Mouse (Mus musculus) MEL (cell line): ENCODE measurements around the gene Rnf144b. TPM values are rescaled to one million over a fixed set of nuclear protein-coding genes. Genes with fewer than 3 reads are reported as not detected.

Source experiments
- DNase-seq: peaks from one replicate; pipeline ENCODE4 v3.0.0; 2011; ENCODE audit warnings: low read depth, low spot score
- H3K27ac ChIP-seq: 2 replicates; pipeline ENCODE4 v1.5.1; 2012; ENCODE audit warnings: low read depth, mild to moderate bottlenecking, control low read depth, low read length, moderate library complexity; ENCODE audit not compliant: control insufficient read depth
- H3K27me3 ChIP-seq, 2 experiments: fragments of 150-350 bp in 1 of 2; sonication (generic) in 1 of 2; 2 replicates each; pipeline ENCODE4 v1.6.1; 2012; ENCODE audit warnings: low read length in 2 of 2, mild to moderate bottlenecking in 2 of 2, improper control_type of control experiment in 1 of 2, moderate library complexity in 1 of 2; ENCODE audit not compliant: insufficient read depth in 2 of 2, control insufficient read depth in 1 of 2
- H3K36me3 ChIP-seq, 2 experiments: 2 replicates each; pipeline ENCODE4 v1.6.1; 2012 to 2014; ENCODE audit warnings: low read length in 2 of 2, improper control_type of control experiment in 1 of 2, inconsistent platforms in 1 of 2, mild to moderate bottlenecking in 1 of 2; ENCODE audit not compliant: insufficient read depth in 2 of 2, control insufficient read depth in 1 of 2
- H3K4me1 ChIP-seq, 2 experiments: fragments of 150-350 bp in 1 of 2; sonication (generic) in 1 of 2; 2 replicates each; pipeline ENCODE4 v1.6.1; 2012; ENCODE audit warnings: low read length in 2 of 2, improper control_type of control experiment in 1 of 2, mild to moderate bottlenecking in 1 of 2; ENCODE audit not compliant: insufficient read depth in 2 of 2, control insufficient read depth in 1 of 2
- H3K4me3 ChIP-seq, 2 experiments: fragments of 150-350 bp in 1 of 2; sonication (generic) in 1 of 2; 2 replicates each; pipeline ENCODE4 v1.5.1; 2012; ENCODE audit warnings: low read depth in 2 of 2, low read length in 2 of 2, mild to moderate bottlenecking in 2 of 2, moderate library complexity in 2 of 2, control low read depth in 1 of 2, improper control_type of control experiment in 1 of 2; ENCODE audit not compliant: control insufficient read depth in 1 of 2, insufficient read depth in 1 of 2
- H3K79me2 ChIP-seq: 2 replicates; pipeline ENCODE4 v1.6.1; 2012; ENCODE audit warnings: mild to moderate bottlenecking, low read length, moderate library complexity; ENCODE audit not compliant: control insufficient read depth, poor library complexity, insufficient read depth
- H3K9ac ChIP-seq: 2 replicates; pipeline ENCODE4 v1.6.1; 2012; ENCODE audit warnings: low read depth, mild to moderate bottlenecking, control low read depth, low read length, moderate library complexity; ENCODE audit not compliant: control insufficient read depth, poor library complexity, severe bottlenecking
- H3K9me3 ChIP-seq: fragments of 150-350 bp; sonication (generic); replicated peaks from 2 replicates; pipeline ENCODE4 v1.6.1; 2012; ENCODE audit warnings: mild to moderate bottlenecking, low read length, improper control_type of control experiment, moderate library complexity; ENCODE audit not compliant: insufficient read depth
- BHLHE40 ChIP-seq: IDR thresholded peaks from 2 replicates; pipeline ENCODE4 v1.6.1; 2012; ENCODE audit warnings: low read depth, mild to moderate bottlenecking, inconsistent platforms, low read length, improper control_type of control experiment, borderline replicate concordance
- CHD2 ChIP-seq: IDR thresholded peaks from 2 replicates; pipeline ENCODE4 v1.6.1; 2011; ENCODE audit warnings: low read length, improper control_type of control experiment
- E2F4 ChIP-seq: IDR thresholded peaks from 2 replicates; pipeline ENCODE4 v1.6.1; 2011; ENCODE audit warnings: low read depth, low read length, improper control_type of control experiment, borderline replicate concordance
- ELF1 ChIP-seq: IDR thresholded peaks from 2 replicates; pipeline ENCODE4 v1.6.1; 2014; ENCODE audit warnings: low read depth, mild to moderate bottlenecking, inconsistent platforms, low read length, improper control_type of control experiment, moderate library complexity
- EP300 ChIP-seq, 2 experiments: IDR thresholded peaks; 2 replicates each; pipeline ENCODE4 v1.6.1; 2011; ENCODE audit warnings: improper control_type of control experiment in 2 of 2, low read length in 2 of 2, low read depth in 1 of 2, mild to moderate bottlenecking in 1 of 2
- GABPA ChIP-seq: IDR thresholded peaks from 2 replicates; pipeline ENCODE4 v1.6.1; 2012; ENCODE audit warnings: low read depth, mild to moderate bottlenecking, inconsistent platforms, low read length, improper control_type of control experiment, moderate library complexity
- GATA1 ChIP-seq: IDR thresholded peaks from 2 replicates; pipeline ENCODE4 v1.6.1; 2011; ENCODE audit warnings: low read depth, low read length, improper control_type of control experiment
- HCFC1 ChIP-seq: IDR thresholded peaks from 2 replicates; pipeline ENCODE4 v1.6.1; 2012; ENCODE audit warnings: low read depth, mild to moderate bottlenecking, inconsistent platforms, low read length, improper control_type of control experiment, moderate library complexity
- JUND ChIP-seq: IDR thresholded peaks from 2 replicates; pipeline ENCODE4 v1.6.1; 2011; ENCODE audit warnings: low read depth, mild to moderate bottlenecking, improper control_type of control experiment, low read length
- MAX ChIP-seq: IDR thresholded peaks from 2 replicates; pipeline ENCODE4 v1.6.1; 2011; ENCODE audit warnings: low read length, improper control_type of control experiment
- MEF2A ChIP-seq: IDR thresholded peaks from 2 replicates; pipeline ENCODE4 v1.6.1; 2014; ENCODE audit warnings: low read depth, mild to moderate bottlenecking, inconsistent platforms, low read length, improper control_type of control experiment; ENCODE audit not compliant: poor library complexity, insufficient replicate concordance, severe bottlenecking; ENCODE audit errors: extremely low read depth
- NRF1 ChIP-seq: IDR thresholded peaks from 2 replicates; pipeline ENCODE4 v1.6.1; 2014; ENCODE audit warnings: low read depth, mild to moderate bottlenecking, inconsistent platforms, low read length, improper control_type of control experiment, moderate library complexity; ENCODE audit not compliant: poor library complexity, insufficient read depth, severe bottlenecking
- SIN3A ChIP-seq: IDR thresholded peaks from 2 replicates; pipeline ENCODE4 v1.6.1; 2012; ENCODE audit warnings: low read length, improper control_type of control experiment, inconsistent platforms
- SMC3 ChIP-seq: IDR thresholded peaks from 2 replicates; pipeline ENCODE4 v1.6.1; 2011; ENCODE audit warnings: low read depth, low read length, improper control_type of control experiment
- TAL1 ChIP-seq: IDR thresholded peaks from 2 replicates; pipeline ENCODE4 v1.6.1; 2012; ENCODE audit warnings: mild to moderate bottlenecking, inconsistent platforms, low read length, moderate library complexity, mixed read lengths
- TBP ChIP-seq: IDR thresholded peaks from 2 replicates; pipeline ENCODE4 v1.8.0; 2011; ENCODE audit warnings: low read depth, low read length, improper control_type of control experiment
- USF1 ChIP-seq: IDR thresholded peaks from 2 replicates; pipeline ENCODE4 v1.6.1; 2014; ENCODE audit warnings: low read depth, mild to moderate bottlenecking, inconsistent platforms, low read length, improper control_type of control experiment, moderate library complexity
- ZKSCAN1 ChIP-seq: IDR thresholded peaks from 2 replicates; pipeline ENCODE4 v1.6.1; 2012; ENCODE audit warnings: low read depth, mild to moderate bottlenecking, inconsistent platforms, low read length, improper control_type of control experiment, moderate library complexity
- ZMIZ1 ChIP-seq: IDR thresholded peaks from 2 replicates; pipeline ENCODE4 v1.6.1; 2012; ENCODE audit warnings: low read depth, mild to moderate bottlenecking, inconsistent platforms, low read length, improper control_type of control experiment, moderate library complexity
- polyA plus RNA-seq, 2 experiments: library from polyadenylated mRNA; stranded (reverse) in 1 of 2; unstranded in 1 of 2; fragments of >175 nt in 1 of 2; fragments of >200 nt in 1 of 2; gene quantifications; 2 replicates each; pipeline versions ENCODE4 v1.2.1 to v1.2.4; 2012; ENCODE audit warnings: low replicate concordance in 2 of 2, low read depth in 1 of 2; ENCODE audit not compliant: insufficient read length in 2 of 2, insufficient read depth in 1 of 2, missing spikeins in 1 of 2
- total RNA-seq: library from RNA; depleted of rRNA; stranded (reverse); fragments of 300-350 nt; gene quantifications from 2 replicates; pipeline ENCODE4 v1.2.3, GENCODE M21; 2012

Rnf144b gene
- total and polyA plus RNA-seq, 3 experiments, result not detected

DNA sequence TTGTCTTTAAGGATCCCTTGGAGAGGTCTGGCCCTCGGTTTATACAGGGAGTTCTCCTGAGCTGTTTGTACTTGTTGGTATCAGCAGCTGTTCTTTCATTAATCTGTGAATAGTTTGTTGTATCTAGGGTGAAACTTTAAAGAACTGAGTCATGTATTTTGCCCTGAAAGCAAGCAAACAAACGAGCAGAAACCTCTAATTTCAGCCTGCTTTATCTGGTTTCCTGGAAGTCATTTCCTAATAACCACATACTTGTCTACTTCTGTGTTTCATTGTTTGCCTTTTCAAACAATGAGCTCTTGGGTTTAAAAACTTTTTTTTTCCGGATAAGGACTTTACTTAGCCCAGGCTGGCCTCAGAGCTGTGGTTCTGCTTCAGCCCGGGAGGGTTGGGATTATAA, 136.8 kb downstream of the Rnf144b start:
- no peaks in the 10 kb centered on the region for H3K4me1 ChIP-seq
- no peaks in the 10 kb centered on the region for H3K36me3 ChIP-seq
- DNase-seq, result no peak
- no peaks in the 10 kb centered on the region for H3K9me3 ChIP-seq
- no peak overlapping the region for H3K27ac ChIP-seq
- TF ChIP-seq E2F4 (no peak), SMC3 (no peak), GABPA (no peak), GATA1 (no peak), ZKSCAN1 (no peak), JUND (no peak), EP300 (IDR thresholded peaks at IDR 0.05; ENCODE audit: low read depth in 1 of 2, low read length in 2 of 2) (no peak), TAL1 (no peak), MEF2A (no peak), BHLHE40 (no peak), TBP (no peak), ZMIZ1 (no peak), ELF1 (no peak), CHD2 (no peak), USF1 (no peak)
- H3K9ac ChIP-seq, result no peak overlapping the region
- H3K27me3 ChIP-seq, result no peaks in the 10 kb centered on the region
- H3K79me2 ChIP-seq, result no peaks in the 10 kb centered on the region
- no peak overlapping the region for H3K4me3 ChIP-seq

- Histone ChIP-seq H3K36me3 (no peaks in the 10 kb centered on the region), H3K9ac (no peak overlapping the region), H3K79me2 (no peaks in the 10 kb centered on the region), H3K9me3 (no peaks in the 10 kb centered on the region), H3K27me3 (no peaks in the 10 kb centered on the region)
- TF ChIP-seq MAX (no peak), GATA1 (no peak), HCFC1 (no peak), NRF1 (no peak), E2F4 (no peak), ZMIZ1 (no peak), SIN3A (no peak)
- TF ChIP-seq, all 39 proteins: peak for 0
- H3K27ac ChIP-seq, result no peak overlapping the region
- H3K4me3 ChIP-seq, result no peak overlapping the region
- no peaks in the 10 kb centered on the region for H3K4me1 ChIP-seq
- no peak for DNase-seq
Observed at GRCm38 (mm10) chr13:47261961-47262360, 139.5 kb downstream of the Rnf144b start.
